Mouse (Mus musculus) bone marrow macrophage, adult 2 months (primary cell): Measurements from ENCODE around the gene Pla2g4b.

ENCODE experiments used
- CTCF ChIP-seq: IDR thresholded peaks from 2 replicates; pipeline ENCODE4 v1.5.1; 2012; ENCODE audit warnings: low read depth, mild to moderate bottlenecking, low read length, moderate library complexity
- POLR2A ChIP-seq: IDR thresholded peaks from 2 replicates; pipeline ENCODE4 v1.6.1; 2012; ENCODE audit warnings: mild to moderate bottlenecking, low read depth, low read length, borderline replicate concordance

DNA sequence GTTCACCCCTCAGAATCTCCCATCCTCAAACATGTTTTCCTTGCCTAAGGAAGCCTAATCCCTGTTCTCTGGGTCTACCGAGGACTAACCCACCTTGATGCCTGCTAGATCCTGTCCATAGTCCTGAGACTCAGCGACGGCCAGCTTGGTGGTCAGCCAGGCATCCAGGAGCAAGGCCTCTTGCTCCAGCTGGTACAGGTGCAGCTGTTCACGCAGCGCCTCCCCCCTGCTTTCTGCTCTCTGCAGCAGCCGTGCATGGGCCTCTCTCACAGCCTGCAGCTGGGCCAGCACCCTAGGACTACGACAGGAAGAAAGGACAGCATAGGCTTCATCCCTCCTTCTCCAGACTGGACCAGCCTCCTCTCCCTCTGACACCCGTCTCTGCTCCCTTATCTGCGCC, 15.0 kb downstream of the Pla2g4b start:
- TF ChIP-seq CTCF (no peak), POLR2A (no peak)
